Comparison of ENCODE assay signal across 25 mouse cellular contexts in genomic region chr6:40953716-40954115, GRCm38 (mm10). TPM values are rescaled to one million over a fixed set of nuclear protein-coding genes. Genes with fewer than 3 reads are reported as not detected.
"Had no signal": no experiment of that assay in that cellular context is flagged by ENCODE, and none has a peak within 500 bp of the region (broad histone marks: within the 10 kb centered on the region; RNA-seq: fewer than 3 reads in every experiment).

No protein-coding gene starts in this region.

- H3K9ac ChIP-seq: neural tube, embryonic 13.5 days; neural tube, embryonic 15.5 days; stomach, embryonic 15.5 days had no signal

- H3K4me1 ChIP-seq: neural tube, embryonic 13.5 days; neural tube, embryonic 15.5 days; stomach, embryonic 15.5 days had no signal

- H3K27ac ChIP-seq: neural tube, embryonic 13.5 days; neural tube, embryonic 15.5 days; stomach, embryonic 15.5 days; stomach, postnatal 0 days had no signal

- H3K27me3 ChIP-seq: neural tube, embryonic 13.5 days; neural tube, embryonic 15.5 days; stomach, embryonic 15.5 days had no signal

- H3K4me3 ChIP-seq: neural tube, embryonic 13.5 days; neural tube, embryonic 15.5 days; stomach, embryonic 15.5 days had no signal

- H3K4me2 ChIP-seq: neural tube, embryonic 13.5 days; neural tube, embryonic 15.5 days; stomach, embryonic 15.5 days had no signal

- H3K9me3 ChIP-seq: neural tube, embryonic 15.5 days; stomach, embryonic 15.5 days had no signal

- DNase-seq: retina, postnatal 1 day; right cerebral cortex, adult 18-20 months; right cerebral cortex, postnatal 14 days; right cerebral cortex, postnatal 25 days; right cerebral cortex, postnatal 4 days; spleen, adult 18-20 months; thymus, adult 18-20 months; thymus, adult 2 months; thymus, postnatal 14 days; thymus, postnatal 25 days; thymus, postnatal 36 days; thymus, postnatal 4 days had no signal

- H3K36me3 ChIP-seq: neural tube, embryonic 13.5 days; neural tube, embryonic 15.5 days; stomach, embryonic 15.5 days had no signal

RNA-seq across cellular contexts. Expression of gene Gm4744, which starts 2.0 kb away (rescaled TPM):
- total RNA-seq: neutrophil, adult 5-6 weeks had no signal
- polyA plus RNA-seq: neural tube, embryonic 13.5 days; neural tube, embryonic 14.5 days; neural tube, embryonic 15.5 days; small intestine, adult 2 months; spleen, adult 2 months; stomach, embryonic 14.5 days; stomach, embryonic 16.5 days; stomach, postnatal 0 days; testis, adult 2 months; thymus, adult 2 months; thymus, postnatal 0 days; urinary bladder, adult 2 months had no signal

RNA-seq across cellular contexts. Expression of gene 1810009J06Rik, which starts 10.8 kb away (rescaled TPM):
- total RNA-seq: neutrophil, adult 5-6 weeks had no signal
- polyA plus RNA-seq: neural tube, embryonic 13.5 days; neural tube, embryonic 14.5 days; neural tube, embryonic 15.5 days; small intestine, adult 2 months; stomach, embryonic 14.5 days; testis, adult 2 months; thymus, adult 2 months; thymus, postnatal 0 days; urinary bladder, adult 2 months had no signal

RNA-seq across cellular contexts. Expression of gene 1700074P13Rik, which starts 13.4 kb away (rescaled TPM):
- total RNA-seq: neutrophil, adult 5-6 weeks had no signal
- polyA plus RNA-seq: neural tube, embryonic 13.5 days; neural tube, embryonic 14.5 days; neural tube, embryonic 15.5 days; small intestine, adult 2 months; spleen, adult 2 months; stomach, embryonic 14.5 days; stomach, embryonic 15.5 days; stomach, embryonic 16.5 days; stomach, postnatal 0 days; thymus, adult 2 months; thymus, postnatal 0 days; urinary bladder, adult 2 months had no signal

RNA-seq across cellular contexts. Expression of gene Gm2663, which starts 45.6 kb away (rescaled TPM):
- total RNA-seq: neutrophil, adult 5-6 weeks had no signal
- polyA plus RNA-seq: neural tube, embryonic 13.5 days; neural tube, embryonic 14.5 days; neural tube, embryonic 15.5 days; small intestine, adult 2 months; spleen, adult 2 months; stomach, embryonic 14.5 days; stomach, embryonic 15.5 days; testis, adult 2 months; thymus, adult 2 months; urinary bladder, adult 2 months had no signal

RNA-seq across cellular contexts. Expression of gene Prss58, which starts 53.5 kb away (rescaled TPM):
- total RNA-seq: neutrophil, adult 5-6 weeks had no signal
- polyA plus RNA-seq: neural tube, embryonic 13.5 days; neural tube, embryonic 14.5 days; neural tube, embryonic 15.5 days; small intestine, adult 2 months; spleen, adult 2 months; stomach, embryonic 14.5 days; stomach, embryonic 15.5 days; stomach, embryonic 16.5 days; stomach, postnatal 0 days; thymus, adult 2 months; thymus, postnatal 0 days; urinary bladder, adult 2 months had no signal
